Mouse (Mus musculus): ENCODE results near the gene Cmtm7. TPM values are rescaled to one million over a fixed set of nuclear protein-coding genes. Genes with fewer than 3 reads are reported as not detected.

Gene Cmtm7
- polyA plus RNA-seq, 1 experiment, result 237 TPM

- H3K4me1 ChIP-seq (ENCODE audit: control insufficient read depth, insufficient read depth, insufficient read length), result peaks cover 38% of the 10 kb centered on the region
- no peak for DNase-seq (ENCODE audit: low read depth in 1 of 2, low spot score in 2 of 2)
- 45% methylated on average over 7 of the region's 7 CpGs for WGBS
- no peak for TF ChIP-seq CTCF (IDR thresholded peaks at IDR 0.05; ENCODE audit: extremely low read depth, insufficient read depth, insufficient read length, insufficient replicate concordance)
- no peak for TF ChIP-seq POLR2A (IDR thresholded peaks at IDR 0.05; ENCODE audit: low read depth, low read length)
- H3K27me3 ChIP-seq (ENCODE audit: control insufficient read depth, insufficient read depth, low read length), result no peaks in the 10 kb centered on the region
- H3K36me3 ChIP-seq (ENCODE audit: control insufficient read depth, insufficient read depth, low read length), result 0 out of 2 replicates have a peak, but pooled peaks cover 2% of the 10 kb centered on the region
- no peak overlapping the region for H3K27ac ChIP-seq (ENCODE audit: insufficient read depth, low read length)
- H3K4me3 ChIP-seq (ENCODE audit: extremely low read depth, insufficient read depth, insufficient read length), result no peak overlapping the region
Measured at GRCm38 (mm10) chr9:114778877-114779276, 2.8 kb downstream of the Cmtm7 start.

GRCm38 (mm10) chr9:114778047-114778390, 3.6 kb downstream of the Cmtm7 start:
- H3K27ac ChIP-seq (ENCODE audit: insufficient read depth, low read length), result peak overlapping the region; percentile 66
- H3K4me3 ChIP-seq (ENCODE audit: extremely low read depth, insufficient read depth, insufficient read length), result 0 out of 2 replicates have a peak overlapping the region, but pooled peaks have one; percentile 9
- peaks cover 38% of the 10 kb centered on the region for H3K4me1 ChIP-seq (ENCODE audit: control insufficient read depth, insufficient read depth, insufficient read length)
- DNase-seq (ENCODE audit: low read depth in 1 of 2, low spot score in 2 of 2), result peak in 1 of 2 experiments; percentile 34
- H3K27me3 ChIP-seq (ENCODE audit: control insufficient read depth, insufficient read depth, low read length), result no peaks in the 10 kb centered on the region
- WGBS, result 7% methylated on average over 7 of the region's 7 CpGs
- TF ChIP-seq CTCF (IDR thresholded peaks at IDR 0.05; ENCODE audit: extremely low read depth, insufficient read depth, insufficient read length, insufficient replicate concordance), result no peak
- no peak for TF ChIP-seq POLR2A (IDR thresholded peaks at IDR 0.05; ENCODE audit: low read depth, low read length)
- peaks cover 3% of the 10 kb centered on the region; the same call in 1 of the 2 replicates for H3K36me3 ChIP-seq (ENCODE audit: control insufficient read depth, insufficient read depth, low read length)

- Histone ChIP-seq H3K36me3 (ENCODE audit: control insufficient read depth, insufficient read depth, low read length) (peaks cover 4% of the 10 kb centered on the region), H3K4me1 (ENCODE audit: control insufficient read depth, insufficient read depth, insufficient read length) (peaks cover 38% of the 10 kb centered on the region), H3K27ac (ENCODE audit: insufficient read depth, low read length) (peak overlapping the region; percentile 66), H3K27me3 (ENCODE audit: control insufficient read depth, insufficient read depth, low read length) (no peaks in the 10 kb centered on the region), H3K4me3 (ENCODE audit: extremely low read depth, insufficient read depth, insufficient read length) (peak overlapping the region; percentile 9; the same call in 1 of the 2 replicates)
- TF ChIP-seq CTCF (IDR thresholded peaks at IDR 0.05; ENCODE audit: extremely low read depth, insufficient read depth, insufficient read length, insufficient replicate concordance) (no peak), POLR2A (IDR thresholded peaks at IDR 0.05; ENCODE audit: low read depth, low read length) (no peak)
- no peak for DNase-seq (ENCODE audit: low read depth in 1 of 2, low spot score in 2 of 2)
- WGBS, result 17% methylated on average over 6 of the region's 6 CpGs
Measured at GRCm38 (mm10) chr9:114777178-114778046, 4.2 kb downstream of the Cmtm7 start.

GRCm38 (mm10) chr9:114776361-114776760, 5.3 kb downstream of the Cmtm7 start:
- no peak for TF ChIP-seq CTCF (IDR thresholded peaks at IDR 0.05; ENCODE audit: extremely low read depth, insufficient read depth, insufficient read length, insufficient replicate concordance)
- TF ChIP-seq POLR2A (IDR thresholded peaks at IDR 0.05; ENCODE audit: low read depth, low read length), result no peak
- Histone ChIP-seq H3K27me3 (ENCODE audit: control insufficient read depth, insufficient read depth, low read length) (no peaks in the 10 kb centered on the region), H3K4me3 (ENCODE audit: extremely low read depth, insufficient read depth, insufficient read length) (no peak overlapping the region), H3K27ac (ENCODE audit: insufficient read depth, low read length) (no peak overlapping the region), H3K4me1 (ENCODE audit: control insufficient read depth, insufficient read depth, insufficient read length) (peaks cover 38% of the 10 kb centered on the region), H3K36me3 (ENCODE audit: control insufficient read depth, insufficient read depth, low read length) (peaks cover 7% of the 10 kb centered on the region)
- WGBS, result 37% methylated on average over 3 of the region's 3 CpGs
- no peak for DNase-seq (ENCODE audit: low read depth in 1 of 2, low spot score in 2 of 2)

GRCm38 (mm10) chr9:114775272-114775671, 6.4 kb downstream of the Cmtm7 start:
- DNase-seq (ENCODE audit: low read depth in 1 of 2, low spot score in 2 of 2), result peak in 1 of 2 experiments; percentile 32
- Histone ChIP-seq H3K27ac (ENCODE audit: insufficient read depth, low read length) (peak overlapping the region; percentile 51), H3K4me1 (ENCODE audit: control insufficient read depth, insufficient read depth, insufficient read length) (peaks cover 42% of the 10 kb centered on the region), H3K4me3 (ENCODE audit: extremely low read depth, insufficient read depth, insufficient read length) (0 out of 2 replicates have a peak overlapping the region, but pooled peaks have one; percentile 4), H3K27me3 (ENCODE audit: control insufficient read depth, insufficient read depth, low read length) (no peaks in the 10 kb centered on the region), H3K36me3 (ENCODE audit: control insufficient read depth, insufficient read depth, low read length) (peaks cover 7% of the 10 kb centered on the region)
- TF ChIP-seq POLR2A (IDR thresholded peaks at IDR 0.05; ENCODE audit: low read depth, low read length), result no peak
- TF ChIP-seq CTCF (IDR thresholded peaks at IDR 0.05; ENCODE audit: extremely low read depth, insufficient read depth, insufficient read length, insufficient replicate concordance), result no peak
- WGBS, result 9% methylated on average over 4 of the region's 4 CpGs

DNA sequence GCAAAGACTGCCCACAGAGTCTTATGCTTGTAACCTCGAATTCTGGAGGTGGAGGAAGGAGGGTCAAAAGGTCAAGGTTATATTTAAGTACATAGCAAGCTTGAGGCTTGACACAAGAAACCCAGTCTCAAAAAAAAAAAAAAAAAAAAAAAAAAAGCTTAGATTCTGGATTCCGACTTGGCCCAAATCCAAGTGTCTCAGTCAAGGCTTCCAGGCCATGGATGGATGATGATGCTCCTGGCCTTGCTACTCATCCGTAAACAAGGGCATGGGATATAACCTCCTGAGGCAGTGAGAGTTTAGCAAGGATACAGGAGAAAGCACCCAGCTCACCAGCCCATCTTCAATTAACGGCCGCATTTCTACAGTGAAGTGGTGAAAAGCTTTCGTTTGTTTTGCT, 7.0 kb downstream of the Cmtm7 start:
- Histone ChIP-seq H3K4me1 (ENCODE audit: control insufficient read depth, insufficient read depth, insufficient read length) (peaks cover 39% of the 10 kb centered on the region), H3K4me3 (ENCODE audit: extremely low read depth, insufficient read depth, insufficient read length) (no peak overlapping the region), H3K36me3 (ENCODE audit: control insufficient read depth, insufficient read depth, low read length) (peaks cover 7% of the 10 kb centered on the region), H3K27me3 (ENCODE audit: control insufficient read depth, insufficient read depth, low read length) (no peaks in the 10 kb centered on the region), H3K27ac (ENCODE audit: insufficient read depth, low read length) (no peak overlapping the region)
- TF ChIP-seq CTCF (IDR thresholded peaks at IDR 0.05; ENCODE audit: extremely low read depth, insufficient read depth, insufficient read length, insufficient replicate concordance) (no peak), POLR2A (IDR thresholded peaks at IDR 0.05; ENCODE audit: low read depth, low read length) (no peak)
- DNase-seq (ENCODE audit: low read depth in 1 of 2, low spot score in 2 of 2), result no peak
- 33% methylated on average over 6 of the region's 6 CpGs for WGBS

GRCm38 (mm10) chr9:114771565-114771964, 10.1 kb downstream of the Cmtm7 start:
- no peak overlapping the region for H3K27ac ChIP-seq (ENCODE audit: insufficient read depth, low read length)
- no peaks in the 10 kb centered on the region for H3K27me3 ChIP-seq (ENCODE audit: control insufficient read depth, insufficient read depth, low read length)
- H3K36me3 ChIP-seq (ENCODE audit: control insufficient read depth, insufficient read depth, low read length), result peaks cover 9% of the 10 kb centered on the region
- TF ChIP-seq CTCF (IDR thresholded peaks at IDR 0.05; ENCODE audit: extremely low read depth, insufficient read depth, insufficient read length, insufficient replicate concordance), result no peak
- no peak for TF ChIP-seq POLR2A (IDR thresholded peaks at IDR 0.05; ENCODE audit: low read depth, low read length)
- 76% methylated on average over 7 of the region's 7 CpGs for WGBS
- no peak overlapping the region for H3K4me3 ChIP-seq (ENCODE audit: extremely low read depth, insufficient read depth, insufficient read length)
- no peak for DNase-seq (ENCODE audit: low read depth in 1 of 2, low spot score in 2 of 2)
- peaks cover 23% of the 10 kb centered on the region for H3K4me1 ChIP-seq (ENCODE audit: control insufficient read depth, insufficient read depth, insufficient read length)
